ENCODE assay signal across 27 mouse cellular contexts in the genomic region with DNA sequence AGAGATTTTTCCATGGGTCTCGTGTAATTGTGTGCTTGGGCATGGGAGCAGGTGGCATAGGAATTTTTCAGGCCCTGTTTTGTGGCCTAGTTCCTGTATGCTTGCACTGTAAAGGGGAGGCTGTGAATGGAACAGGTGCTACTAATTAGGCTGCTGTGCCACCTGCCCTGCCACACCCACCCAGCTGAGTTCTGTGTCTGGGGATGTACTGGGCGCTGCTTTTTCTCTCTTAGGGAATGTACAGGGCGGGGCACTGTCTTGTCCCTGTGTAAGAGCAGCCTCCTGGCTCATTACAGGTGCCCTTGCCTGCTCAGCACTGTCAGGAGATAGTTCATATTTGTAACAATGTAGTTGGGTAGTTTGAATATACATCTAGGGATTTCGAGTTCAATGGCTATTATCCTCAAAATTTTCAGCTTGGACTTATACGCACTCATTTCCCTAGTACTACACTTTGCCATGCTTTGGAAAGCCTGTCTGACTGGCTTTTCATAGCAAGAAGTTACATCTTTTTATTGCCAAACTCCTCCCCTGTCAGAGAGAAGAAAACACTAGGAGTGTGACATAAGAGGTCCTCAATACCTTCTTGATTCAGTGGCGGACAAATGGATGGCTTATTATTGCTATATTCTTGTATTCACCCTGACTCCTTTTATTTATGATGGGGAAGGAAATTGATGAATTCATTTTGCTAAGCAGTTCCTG.
DNase-seq lines count a peak whose midpoint lies in the region; ATAC-seq lines count a peak whose summit lies in the region.
"Had no signal": no experiment of that assay in that cellular context is flagged by ENCODE, and none has a peak within 500 bp of the region (broad histone marks: within the 10 kb centered on the region; RNA-seq: fewer than 3 reads in every experiment).

No protein-coding gene starts in this region.

- no peak for DNase-seq in hindbrain, embryonic 14.5 days (ENCODE audit: low spot score)
- DNase-seq in midbrain, embryonic 10.5 days (ENCODE audit: low spot score) = no peak
- DNase-seq in fat pad, adult 2 months (ENCODE audit: extremely low read depth, low read depth, low spot score) = peak; percentile 64
- no peak for DNase-seq in cerebellum, adult 9-11 months
- no peak for DNase-seq in cerebellum, adult 11 months
- DNase-seq: adrenal gland, adult 8-10 months; cerebellum, adult 8-10 months; cerebellum, postnatal 36 days; gastrocnemius, adult 2 months; gastrocnemius, postnatal 36 days; heart, adult 2 months; heart, postnatal 10 days; kidney, adult 9 months; kidney, postnatal 10 days; liver, postnatal 0 days; lung, postnatal 10 days; right cerebral cortex, postnatal 25 days had no signal

- peaks cover 39% of the 10 kb centered on the region for H3K4me1 ChIP-seq in hindbrain, embryonic 13.5 days (replicated peaks)
- peaks cover 12% of the 10 kb centered on the region for H3K4me1 ChIP-seq in hindbrain, embryonic 14.5 days (replicated peaks; ENCODE audit: control insufficient read depth, insufficient read depth, low read length)
- H3K4me1 ChIP-seq in midbrain, embryonic 13.5 days (replicated peaks) = peaks cover 42% of the 10 kb centered on the region
- H3K4me1 ChIP-seq in midbrain, embryonic 10.5 days = peaks cover 17% of the 10 kb centered on the region
- peaks cover 20% of the 10 kb centered on the region for H3K4me1 ChIP-seq in embryonic facial prominence, embryonic 13.5 days

- H3K36me3 ChIP-seq in hindbrain, embryonic 13.5 days = no peaks in the 10 kb centered on the region
- H3K36me3 ChIP-seq in hindbrain, embryonic 14.5 days (replicated peaks; ENCODE audit: control insufficient read depth, insufficient read depth) = no peaks in the 10 kb centered on the region
- H3K36me3 ChIP-seq in midbrain, embryonic 13.5 days = no peaks in the 10 kb centered on the region
- H3K36me3 ChIP-seq in midbrain, embryonic 10.5 days = no peaks in the 10 kb centered on the region
- H3K36me3 ChIP-seq in embryonic facial prominence, embryonic 13.5 days = no peaks in the 10 kb centered on the region
- H3K36me3 ChIP-seq: heart, embryonic 13.5 days; limb, embryonic 13.5 days; liver, embryonic 12.5 days had no signal

- no peak overlapping the region for H3K4me2 ChIP-seq in hindbrain, embryonic 13.5 days
- no peak overlapping the region for H3K4me2 ChIP-seq in hindbrain, embryonic 14.5 days (replicated peaks)
- no peak overlapping the region for H3K4me2 ChIP-seq in midbrain, embryonic 13.5 days (replicated peaks)
- no peak overlapping the region for H3K4me2 ChIP-seq in embryonic facial prominence, embryonic 13.5 days
- H3K4me2 ChIP-seq: heart, embryonic 13.5 days; limb, embryonic 13.5 days; liver, embryonic 12.5 days; midbrain, embryonic 11.5 days had no signal

- no peak overlapping the region for H3K4me3 ChIP-seq in hindbrain, embryonic 13.5 days
- no peak overlapping the region for H3K4me3 ChIP-seq in hindbrain, embryonic 14.5 days (replicated peaks; ENCODE audit: low read length)
- no peak overlapping the region for H3K4me3 ChIP-seq in midbrain, embryonic 13.5 days (replicated peaks)
- H3K4me3 ChIP-seq in midbrain, embryonic 10.5 days = no peak overlapping the region
- H3K4me3 ChIP-seq in embryonic facial prominence, embryonic 13.5 days = no peak overlapping the region
- H3K4me3 ChIP-seq: gastrocnemius, adult 2 months; heart, adult 2 months; heart, embryonic 13.5 days; limb, embryonic 13.5 days; liver, embryonic 12.5 days had no signal

- 0 out of 2 replicates have a peak overlapping the region, but pooled peaks have one; percentile 35 for H3K27ac ChIP-seq in hindbrain, embryonic 13.5 days
- H3K27ac ChIP-seq in hindbrain, embryonic 14.5 days = no peak overlapping the region
- 0 out of 2 replicates have a peak overlapping the region, but pooled peaks have one; percentile 30 for H3K27ac ChIP-seq in midbrain, embryonic 13.5 days
- no peak overlapping the region for H3K27ac ChIP-seq in midbrain, embryonic 10.5 days (replicated peaks)
- H3K27ac ChIP-seq in embryonic facial prominence, embryonic 13.5 days = no peak overlapping the region
- H3K27ac ChIP-seq: gastrocnemius, adult 2 months; heart, adult 2 months; heart, embryonic 13.5 days; limb, embryonic 13.5 days; liver, embryonic 12.5 days had no signal

- WGBS in hindbrain, embryonic 13.5 days = 82% methylated on average over 6 of the region's 6 CpGs
- WGBS in hindbrain, embryonic 14.5 days = 80% methylated on average over 6 of the region's 6 CpGs
- WGBS in midbrain, embryonic 13.5 days = 82% methylated on average over 6 of the region's 6 CpGs
- WGBS in midbrain, embryonic 10.5 days = 91% methylated on average over 6 of the region's 6 CpGs
- 79% methylated on average over 6 of the region's 6 CpGs for WGBS in embryonic facial prominence, embryonic 13.5 days

- H3K9me3 ChIP-seq in hindbrain, embryonic 13.5 days = no peaks in the 10 kb centered on the region
- no peaks in the 10 kb centered on the region for H3K9me3 ChIP-seq in hindbrain, embryonic 14.5 days (ENCODE audit: control insufficient read depth, low read length)
- H3K9me3 ChIP-seq in midbrain, embryonic 13.5 days = no peaks in the 10 kb centered on the region
- no peaks in the 10 kb centered on the region for H3K9me3 ChIP-seq in midbrain, embryonic 10.5 days (replicated peaks)
- H3K9me3 ChIP-seq in embryonic facial prominence, embryonic 13.5 days = no peaks in the 10 kb centered on the region
- H3K9me3 ChIP-seq: heart, embryonic 13.5 days; limb, embryonic 13.5 days; liver, embryonic 12.5 days had no signal

- H3K9ac ChIP-seq in hindbrain, embryonic 13.5 days = no peak overlapping the region
- H3K9ac ChIP-seq in hindbrain, embryonic 14.5 days = no peak overlapping the region
- no peak overlapping the region for H3K9ac ChIP-seq in midbrain, embryonic 13.5 days (replicated peaks)
- H3K9ac ChIP-seq in embryonic facial prominence, embryonic 13.5 days = no peak overlapping the region
- H3K9ac ChIP-seq: heart, embryonic 13.5 days; limb, embryonic 13.5 days; liver, embryonic 12.5 days; liver, postnatal 0 days had no signal

- H3K27me3 ChIP-seq in hindbrain, embryonic 13.5 days = no peaks in the 10 kb centered on the region
- no peaks in the 10 kb centered on the region for H3K27me3 ChIP-seq in hindbrain, embryonic 14.5 days (ENCODE audit: control insufficient read depth, insufficient read depth, low read length)
- no peaks in the 10 kb centered on the region for H3K27me3 ChIP-seq in midbrain, embryonic 13.5 days
- H3K27me3 ChIP-seq in midbrain, embryonic 10.5 days (ENCODE audit: low read depth, poor library complexity, severe bottlenecking) = no peaks in the 10 kb centered on the region
- no peaks in the 10 kb centered on the region for H3K27me3 ChIP-seq in embryonic facial prominence, embryonic 13.5 days
- H3K27me3 ChIP-seq: heart, embryonic 13.5 days; limb, embryonic 13.5 days; liver, embryonic 12.5 days had no signal

- ATAC-seq in hindbrain, embryonic 13.5 days (ENCODE audit: low FRiP score) = no peak
- ATAC-seq in hindbrain, embryonic 14.5 days (ENCODE audit: low FRiP score) = no peak
- no peak for ATAC-seq in midbrain, embryonic 13.5 days
- ATAC-seq in embryonic facial prominence, embryonic 13.5 days (ENCODE audit: insufficient number of reproducible peaks, insufficient read depth, low FRiP score, low TSS enrichment, low read depth) = 0 out of 2 replicates have a peak, but pooled peaks have one; percentile 26
- ATAC-seq: activated CD4-positive, CD25-positive, alpha-beta regulatory T cell, adult 4 months; forebrain, embryonic 16.5 days; hindbrain, embryonic 16.5 days; liver, embryonic 12.5 days; liver, postnatal 0 days had no signal

Comparison
In these comparisons a context has a peak if more than half of its experiments do, and no peak if none do; other contexts are left out.
1. H3K27ac ChIP-seq: peak in hindbrain, embryonic 13.5 days (single experiment) and midbrain, embryonic 13.5 days (single experiment); none in hindbrain, embryonic 14.5 days (single experiment), midbrain, embryonic 10.5 days (single experiment) and embryonic facial prominence, embryonic 13.5 days (single experiment).